Mouse (Mus musculus): ENCODE data around the gene 1700034J05Rik.

DNA sequence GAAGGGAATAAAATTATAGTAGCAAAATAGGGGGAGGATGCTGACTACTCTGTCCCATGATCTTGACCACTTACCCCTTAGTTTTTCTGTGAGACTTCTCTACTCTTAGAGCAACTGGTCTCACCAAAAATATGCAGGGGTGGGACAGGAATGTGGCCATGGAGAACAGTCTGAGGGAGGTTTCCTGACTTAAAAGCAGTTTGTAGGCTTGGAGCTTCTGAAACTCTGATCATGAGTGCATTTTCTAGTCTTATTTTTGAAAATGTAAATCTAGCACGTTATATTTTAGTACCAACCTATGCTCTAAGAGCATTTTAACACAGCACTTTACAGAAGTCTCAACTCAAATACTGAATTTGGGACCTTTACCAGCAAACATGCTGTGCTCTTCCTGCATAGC is 4.5 kb upstream of the 1700034J05Rik start:
- TF ChIP-seq CTCF (IDR thresholded peaks at IDR 0.05; ENCODE audit: borderline replicate concordance, insufficient read depth, low read length) = no peak
- no peak for TF ChIP-seq POLR2A (IDR thresholded peaks at IDR 0.05; ENCODE audit: low read depth, low read length)
